Mouse (Mus musculus): ENCODE measurements around the gene Myo1e.
A peak's percentile ranks its signal among the peaks of the same experiment; 100 is the strongest.

GRCm38 (mm10) chr9:70261646-70262045, 54.5 kb downstream of the Myo1e start:
- no peak for TF ChIP-seq CTCF (IDR thresholded peaks at IDR 0.05; ENCODE audit: control insufficient read depth, insufficient read depth, insufficient read length)
- no peak for TF ChIP-seq MAX (IDR thresholded peaks at IDR 0.05)
- TF ChIP-seq FOSL1 (IDR thresholded peaks at IDR 0.05; ENCODE audit: insufficient read depth, low read length, poor library complexity, severe bottlenecking): no peak
- TF ChIP-seq USF1 (IDR thresholded peaks at IDR 0.05; ENCODE audit: low read depth): peak; percentile 30
- no peak for TF ChIP-seq MYOG (IDR thresholded peaks at IDR 0.05; ENCODE audit: control insufficient read depth, extremely low read depth, insufficient read length)
- no peak for TF ChIP-seq CEBPB (IDR thresholded peaks at IDR 0.05; ENCODE audit: low read depth)
- no peak for TF ChIP-seq MYOD1 (IDR thresholded peaks at IDR 0.05; ENCODE audit: control insufficient read depth, insufficient read length, low read depth)

Data from C2C12 (cell line).